Mouse (Mus musculus): ENCODE data around the gene Fbxl19.

DNA sequence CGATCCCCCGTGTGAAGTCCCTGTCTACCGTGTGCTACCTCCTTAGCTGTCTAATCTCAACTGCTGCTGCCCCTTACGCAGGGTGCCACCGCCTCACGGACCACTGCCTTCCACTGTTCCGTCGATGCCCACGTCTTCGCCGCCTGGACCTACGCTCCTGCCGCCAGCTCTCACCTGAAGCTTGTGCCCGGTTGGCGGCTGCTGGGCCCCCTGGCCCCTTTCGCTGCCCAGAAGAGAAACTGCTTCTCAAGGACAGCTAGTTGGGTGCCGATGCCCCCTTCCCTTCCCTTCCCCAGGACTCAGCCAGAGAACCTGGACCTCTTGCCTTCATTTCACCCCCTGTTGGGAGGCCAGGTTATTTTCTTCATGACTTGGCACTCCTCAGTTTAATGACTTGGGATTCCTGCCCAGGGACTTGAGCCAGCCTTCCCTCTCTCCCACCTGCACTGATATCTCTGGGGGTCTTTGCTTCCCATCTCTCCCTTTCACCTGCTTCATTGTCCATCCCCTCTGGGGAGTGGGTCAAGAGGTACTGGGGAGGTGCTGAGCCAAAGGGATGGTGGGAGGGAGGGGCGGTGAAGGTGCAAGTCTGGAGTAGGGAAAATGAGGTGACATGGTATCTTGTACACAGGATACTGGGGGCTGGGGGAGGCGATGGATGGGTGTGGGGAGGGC lies 23.5 kb downstream of the Fbxl19 start:
- TF ChIP-seq CTCF (conservative IDR thresholded peaks at IDR 0.05; ENCODE audit: low read length) (no peak), NANOG (IDR thresholded peaks at IDR 0.05; ENCODE audit: borderline replicate concordance, low read length) (no peak), POU5F1 (IDR thresholded peaks at IDR 0.05; ENCODE audit: borderline replicate concordance, low read length) (no peak)

All from E14TG2a.4 (cell line).